Mouse (Mus musculus): ENCODE results near the gene Cdc42ep2. TPM values are rescaled to one million over a fixed set of nuclear protein-coding genes. Genes with fewer than 3 reads are reported as not detected.

Cdc42ep2 gene
- polyA plus RNA-seq (2012; rRNA removed), result 7.7 and 9.1 TPM in 2 replicates

GRCm38 (mm10) chr19:5924713-5925093, at the start of gene Cdc42ep2:
Gene Cdc42ep2 (minus strand): TSS chr19:5924816.
- DNase-seq (ENCODE audit: extremely low spot score in 1 of 2, low spot score in 1 of 2), result peak; percentile 87 to 94

GRCm38 (mm10) chr19:5967664-5968063, 43.0 kb upstream of the Cdc42ep2 start:
- no peak for DNase-seq (ENCODE audit: extremely low spot score in 1 of 2, low spot score in 1 of 2)

- DNase-seq (ENCODE audit: extremely low spot score in 1 of 2, low spot score in 1 of 2), result no peak
Observed at GRCm38 (mm10) chr19:5966786-5967185, 42.2 kb upstream of the Cdc42ep2 start.

- DNase-seq (ENCODE audit: extremely low spot score in 1 of 2, low spot score in 1 of 2), result no peak
Observed at GRCm38 (mm10) chr19:5965910-5966309, 41.3 kb upstream of the Cdc42ep2 start.

- peak; percentile 21 to 83 for DNase-seq (ENCODE audit: extremely low spot score in 1 of 2, low spot score in 1 of 2)
Observed at GRCm38 (mm10) chr19:5965280-5965679, 40.7 kb upstream of the Cdc42ep2 start.

- DNase-seq (ENCODE audit: extremely low spot score in 1 of 2, low spot score in 1 of 2), result no peak
Observed at GRCm38 (mm10) chr19:5964804-5965203, 40.2 kb upstream of the Cdc42ep2 start.

GRCm38 (mm10) chr19:5963883-5964562, 39.4 kb upstream of the Cdc42ep2 start, which contains the start of gene Pola2:
Gene Pola2 (minus strand): TSS chr19:5964202.
- peak; percentile 58 to 90 for DNase-seq (ENCODE audit: extremely low spot score in 1 of 2, low spot score in 1 of 2)

GRCm38 (mm10) chr19:5962651-5963050, 38.0 kb upstream of the Cdc42ep2 start:
- DNase-seq (ENCODE audit: extremely low spot score in 1 of 2, low spot score in 1 of 2), result no peak

- DNase-seq (ENCODE audit: extremely low spot score in 1 of 2, low spot score in 1 of 2), result no peak
Observed at GRCm38 (mm10) chr19:5957371-5957770, 32.8 kb upstream of the Cdc42ep2 start.

- DNase-seq (ENCODE audit: extremely low spot score in 1 of 2, low spot score in 1 of 2), result peak in 1 of 2 experiments; percentile 87
Observed at GRCm38 (mm10) chr19:5956685-5957084, 32.1 kb upstream of the Cdc42ep2 start.

GRCm38 (mm10) chr19:5955704-5956670, 31.4 kb upstream of the Cdc42ep2 start:
- no peak for DNase-seq (ENCODE audit: extremely low spot score in 1 of 2, low spot score in 1 of 2)

- DNase-seq (ENCODE audit: extremely low spot score in 1 of 2, low spot score in 1 of 2), result no peak
Observed at GRCm38 (mm10) chr19:5954936-5955335, 30.3 kb upstream of the Cdc42ep2 start.

- DNase-seq (ENCODE audit: extremely low spot score in 1 of 2, low spot score in 1 of 2), result no peak
Observed at GRCm38 (mm10) chr19:5954031-5954710, 29.6 kb upstream of the Cdc42ep2 start.

- no peak for DNase-seq (ENCODE audit: extremely low spot score in 1 of 2, low spot score in 1 of 2)
Observed at GRCm38 (mm10) chr19:5953201-5953770, 28.7 kb upstream of the Cdc42ep2 start.

- no peak for DNase-seq (ENCODE audit: extremely low spot score in 1 of 2, low spot score in 1 of 2)
Observed at GRCm38 (mm10) chr19:5952071-5952691, 27.6 kb upstream of the Cdc42ep2 start.

GRCm38 (mm10) chr19:5951631-5952030, 27.0 kb upstream of the Cdc42ep2 start:
- no peak for DNase-seq (ENCODE audit: extremely low spot score in 1 of 2, low spot score in 1 of 2)

- no peak for DNase-seq (ENCODE audit: extremely low spot score in 1 of 2, low spot score in 1 of 2)
Observed at GRCm38 (mm10) chr19:5950218-5950617, 25.6 kb upstream of the Cdc42ep2 start.

GRCm38 (mm10) chr19:5945891-5946290, 21.3 kb upstream of the Cdc42ep2 start:
- no peak for DNase-seq (ENCODE audit: extremely low spot score in 1 of 2, low spot score in 1 of 2)

GRCm38 (mm10) chr19:5945027-5945426, 20.4 kb upstream of the Cdc42ep2 start:
- DNase-seq (ENCODE audit: extremely low spot score in 1 of 2, low spot score in 1 of 2), result peak; percentile 19 to 25

- no peak for DNase-seq (ENCODE audit: extremely low spot score in 1 of 2, low spot score in 1 of 2)
Observed at GRCm38 (mm10) chr19:5944145-5944544, 19.5 kb upstream of the Cdc42ep2 start.

Measured in frontal cortex, adult 2 months (tissue).